Comparison of ENCODE assay signal across 14 mouse cellular contexts in genomic region chr7:49560012-49560411, GRCm38 (mm10).
DNase-seq lines count a peak whose midpoint lies in the region; ATAC-seq and TF ChIP-seq lines count a peak whose summit lies in the region.
"Had no signal": no experiment of that assay in that cellular context is flagged by ENCODE, and none has a peak within 500 bp of the region (broad histone marks: within the 10 kb centered on the region; RNA-seq: fewer than 3 reads in every experiment).

No protein-coding gene starts in this region.

- peaks cover 62% of the 10 kb centered on the region for H3K36me3 ChIP-seq in heart, embryonic 12.5 days
- H3K36me3 ChIP-seq in kidney, embryonic 16.5 days (ENCODE audit: insufficient read depth, low read length), result peaks cover 41% of the 10 kb centered on the region
- H3K36me3 ChIP-seq in ES-E14 (ENCODE audit: control insufficient read depth, insufficient read depth, low read length, poor library complexity, severe bottlenecking), result peaks cover 7% of the 10 kb centered on the region; the same call in 1 of the 2 replicates
- peaks cover under 1% of the 10 kb centered on the region; the same call in 1 of the 2 replicates for H3K36me3 ChIP-seq in intestine, embryonic 15.5 days
- 0 out of 2 replicates have a peak, but pooled peaks cover 6% of the 10 kb centered on the region for H3K36me3 ChIP-seq in forebrain, embryonic 10.5 days (replicated peaks)

- peak overlapping the region; percentile 89; the same call in 1 of the 2 replicates for H3K27ac ChIP-seq in heart, embryonic 12.5 days (ENCODE audit: poor library complexity, severe bottlenecking)
- H3K27ac ChIP-seq in kidney, embryonic 16.5 days (ENCODE audit: low read length), result peak overlapping the region; percentile 69; the same call in 1 of the 2 replicates
- H3K27ac ChIP-seq in ES-E14 (ENCODE audit: insufficient read depth, low read depth, low read length, poor library complexity, severe bottlenecking), result no peak overlapping the region
- peak overlapping the region; percentile 48; the same call in 1 of the 2 replicates for H3K27ac ChIP-seq in intestine, embryonic 15.5 days
- no peak overlapping the region for H3K27ac ChIP-seq in forebrain, embryonic 10.5 days

- no peak for DNase-seq in heart, adult 18-20 months
- DNase-seq in kidney, adult 8-10 months, result no peak
- DNase-seq in ES-E14 (ENCODE audit: low read depth, low spot score), result peak; percentile 36
- DNase-seq in forebrain, embryonic 10.5 days (ENCODE audit: extremely low spot score, low spot score), result no peak
- DNase-seq in cerebellum, adult 11-12 months, result no peak
- DNase-seq: adrenal gland, adult 2 months; cerebellum, adult 11 months; gastrocnemius, postnatal 10 days; layer of hippocampus, postnatal 36 days; midbrain, embryonic 14.5 days had no signal

- H3K4me3 ChIP-seq in heart, embryonic 12.5 days, result no peak overlapping the region
- no peak overlapping the region for H3K4me3 ChIP-seq in kidney, embryonic 16.5 days (ENCODE audit: low read length)
- H3K4me3 ChIP-seq in ES-E14 (ENCODE audit: insufficient read depth in 1 of 2, low read depth in 1 of 2, low read length in 2 of 2, poor library complexity in 1 of 2, severe bottlenecking in 1 of 2), result no peak overlapping the region
- no peak overlapping the region for H3K4me3 ChIP-seq in intestine, embryonic 15.5 days (replicated peaks)
- no peak overlapping the region for H3K4me3 ChIP-seq in forebrain, embryonic 10.5 days

- H3K4me2 ChIP-seq in heart, embryonic 12.5 days, result no peak overlapping the region
- H3K4me2 ChIP-seq in kidney, embryonic 16.5 days (replicated peaks; ENCODE audit: low read depth, low read length), result no peak overlapping the region
- H3K4me2 ChIP-seq in intestine, embryonic 15.5 days (replicated peaks), result no peak overlapping the region

- H3K9ac ChIP-seq in heart, embryonic 12.5 days, result no peak overlapping the region
- no peak overlapping the region for H3K9ac ChIP-seq in kidney, embryonic 16.5 days (replicated peaks; ENCODE audit: low read length)
- no peak overlapping the region for H3K9ac ChIP-seq in ES-E14 (ENCODE audit: insufficient read depth, low read depth, low read length, poor library complexity, severe bottlenecking)
- H3K9ac ChIP-seq in intestine, embryonic 15.5 days, result no peak overlapping the region

- no peak for ATAC-seq in heart, embryonic 12.5 days (ENCODE audit: insufficient number of reproducible peaks, low FRiP score)
- no peak for ATAC-seq in kidney, embryonic 16.5 days (ENCODE audit: low FRiP score, low TSS enrichment)
- ATAC-seq in intestine, embryonic 15.5 days, result no peak
- ATAC-seq: forebrain, embryonic 16.5 days had no signal

- H3K27me3 ChIP-seq in heart, embryonic 12.5 days (replicated peaks), result no peaks in the 10 kb centered on the region
- H3K27me3 ChIP-seq in kidney, embryonic 16.5 days (ENCODE audit: insufficient read depth, low read length), result no peaks in the 10 kb centered on the region
- H3K27me3 ChIP-seq in intestine, embryonic 15.5 days (replicated peaks), result no peaks in the 10 kb centered on the region
- H3K27me3 ChIP-seq in forebrain, embryonic 10.5 days (ENCODE audit: poor library complexity, severe bottlenecking), result no peaks in the 10 kb centered on the region

- in situ Hi-C loops in ES-E14 (cut with MboI; ENCODE audit: low sequenced_read_pairs in 2 of 2, unreplicated experiment in 2 of 2), result no loop called here

- 62% methylated on average over 4 of the region's 4 CpGs for WGBS in heart, embryonic 12.5 days
- 48% methylated on average over 4 of the region's 4 CpGs for WGBS in kidney, embryonic 16.5 days
- WGBS in intestine, embryonic 15.5 days, result 65% methylated on average over 4 of the region's 4 CpGs
- WGBS in forebrain, embryonic 10.5 days, result 69% methylated on average over 4 of the region's 4 CpGs

- H3K4me1 ChIP-seq in heart, embryonic 12.5 days (replicated peaks), result peaks cover 61% of the 10 kb centered on the region
- peaks cover 30% of the 10 kb centered on the region for H3K4me1 ChIP-seq in kidney, embryonic 16.5 days (ENCODE audit: insufficient read depth, low read length)
- peaks cover 9 to 23% of the 10 kb centered on the region in 2 experiments; a peak in 2 of 4 replicates for H3K4me1 ChIP-seq in ES-E14 (ENCODE audit: control insufficient read depth in 2 of 2, insufficient read depth in 2 of 2, low read length in 2 of 2, poor library complexity in 1 of 2)
- H3K4me1 ChIP-seq in intestine, embryonic 15.5 days (replicated peaks), result peaks cover 11% of the 10 kb centered on the region; the same call in 1 of the 2 replicates
- H3K4me1 ChIP-seq in forebrain, embryonic 10.5 days, result peaks cover 3% of the 10 kb centered on the region; the same call in 1 of the 2 replicates

- H3K9me3 ChIP-seq in heart, embryonic 12.5 days (replicated peaks), result no peaks in the 10 kb centered on the region
- no peaks in the 10 kb centered on the region for H3K9me3 ChIP-seq in kidney, embryonic 16.5 days (ENCODE audit: low read length)
- no peaks in the 10 kb centered on the region for H3K9me3 ChIP-seq in ES-E14 (ENCODE audit: control insufficient read depth, insufficient read depth, low read depth, low read length)
- H3K9me3 ChIP-seq in intestine, embryonic 15.5 days, result no peaks in the 10 kb centered on the region
- H3K9me3 ChIP-seq in forebrain, embryonic 10.5 days, result no peaks in the 10 kb centered on the region

TF ChIP-seq in ES-E14, 5 proteins besides CTCF, POLR2A, EP300 and RAD21:
- TF ChIP-seq MAFK (IDR thresholded peaks at IDR 0.05; ENCODE audit: insufficient read depth, low read depth, low read length), result no peak
- TF ChIP-seq ZNF384 (IDR thresholded peaks at IDR 0.05; ENCODE audit: low read depth, low read length), result no peak
- no peak for TF ChIP-seq HCFC1 (IDR thresholded peaks at IDR 0.05; ENCODE audit: borderline replicate concordance, insufficient read depth, low read length)
- TF ChIP-seq CHD2 (IDR thresholded peaks at IDR 0.05; ENCODE audit: low read depth, low read length), result no peak
- no peak for TF ChIP-seq ZC3H11A (IDR thresholded peaks at IDR 0.05; ENCODE audit: borderline replicate concordance, low read depth, low read length)

Comparison
In these comparisons a context has a peak if more than half of its experiments do, and no peak if none do; other contexts are left out.
1. H3K27ac ChIP-seq: peak in heart, embryonic 12.5 days (single experiment), kidney, embryonic 16.5 days (single experiment) and intestine, embryonic 15.5 days (single experiment); none in ES-E14 (single experiment) and forebrain, embryonic 10.5 days (single experiment).